Mouse (Mus musculus): ENCODE data around the gene Tlnrd1. TPM values are rescaled to one million over a fixed set of nuclear protein-coding genes. Genes with fewer than 3 reads are reported as not detected.

The Tlnrd1 gene
- polyA plus RNA-seq, 1 experiment from 2014 or later = 6.8 TPM

- Histone ChIP-seq H3K4me2 (replicated peaks) (peak overlapping the region; percentile 76), H3K4me3 (peak overlapping the region; percentile 66), H3K27me3 (no peaks in the 10 kb centered on the region), H3K27ac (replicated peaks) (no peak overlapping the region), H3K9ac (replicated peaks) (no peak overlapping the region), H3K36me3 (no peaks in the 10 kb centered on the region), H3K9me3 (no peaks in the 10 kb centered on the region), H3K4me1 (peaks cover 60% of the 10 kb centered on the region)
- ATAC-seq (replicated peaks) = no peak
- 94% methylated on average over 35 of the region's 35 CpGs for WGBS
These were observed 1.9 kb downstream of the Tlnrd1 start for GRCm38 (mm10) chr7:83882150-83882632.

GRCm38 (mm10) chr7:83878676-83879448 lies 5.2 kb downstream of the Tlnrd1 start:
- H3K9me3 ChIP-seq = no peaks in the 10 kb centered on the region
- no peaks in the 10 kb centered on the region for H3K27me3 ChIP-seq
- H3K36me3 ChIP-seq = 0 out of 2 replicates have a peak, but pooled peaks cover 8% of the 10 kb centered on the region
- ATAC-seq (replicated peaks) = no peak
- 0 out of 2 replicates have a peak overlapping the region, but pooled peaks have one; percentile 5 for H3K4me2 ChIP-seq (replicated peaks)
- no peak overlapping the region for H3K27ac ChIP-seq (replicated peaks)
- H3K4me1 ChIP-seq = peaks cover 53% of the 10 kb centered on the region
- H3K9ac ChIP-seq (replicated peaks) = no peak overlapping the region
- WGBS = under 1% methylated on average over 5 of the region's 5 CpGs
- H3K4me3 ChIP-seq = no peak overlapping the region

- Histone ChIP-seq H3K4me1 (peaks cover 43% of the 10 kb centered on the region), H3K9ac (replicated peaks) (no peak overlapping the region), H3K9me3 (no peaks in the 10 kb centered on the region), H3K36me3 (0 out of 2 replicates have a peak, but pooled peaks cover 8% of the 10 kb centered on the region), H3K27me3 (no peaks in the 10 kb centered on the region), H3K4me2 (replicated peaks) (no peak overlapping the region), H3K4me3 (no peak overlapping the region), H3K27ac (replicated peaks) (no peak overlapping the region)
- 83% methylated on average over 3 of the region's 3 CpGs for WGBS
- no peak for ATAC-seq (replicated peaks)
These were observed 7.0 kb downstream of the Tlnrd1 start for GRCm38 (mm10) chr7:83877088-83877487.

- H3K9me3 ChIP-seq = no peaks in the 10 kb centered on the region
- no peak overlapping the region for H3K4me3 ChIP-seq
- no peaks in the 10 kb centered on the region for H3K27me3 ChIP-seq
- no peak overlapping the region for H3K27ac ChIP-seq (replicated peaks)
- no peaks in the 10 kb centered on the region for H3K36me3 ChIP-seq
- WGBS = 33% methylated on average over 5 of the region's 5 CpGs
- no peak overlapping the region for H3K9ac ChIP-seq (replicated peaks)
- ATAC-seq (replicated peaks) = no peak
- H3K4me1 ChIP-seq = no peaks in the 10 kb centered on the region
- no peak overlapping the region for H3K4me2 ChIP-seq (replicated peaks)
These were observed 14.1 kb downstream of the Tlnrd1 start for GRCm38 (mm10) chr7:83869839-83870543.

- Histone ChIP-seq H3K4me3 (no peak overlapping the region), H3K4me1 (no peaks in the 10 kb centered on the region), H3K9me3 (no peaks in the 10 kb centered on the region), H3K27ac (replicated peaks) (no peak overlapping the region), H3K27me3 (no peaks in the 10 kb centered on the region), H3K36me3 (no peaks in the 10 kb centered on the region), H3K9ac (replicated peaks) (no peak overlapping the region), H3K4me2 (replicated peaks) (no peak overlapping the region)
- 65% methylated on average over 3 of the region's 3 CpGs for WGBS
- ATAC-seq (replicated peaks) = no peak
These were observed 15.9 kb downstream of the Tlnrd1 start for GRCm38 (mm10) chr7:83868200-83868599.

GRCm38 (mm10) chr7:83863554-83863953 lies 20.6 kb downstream of the Tlnrd1 start:
- Histone ChIP-seq H3K27ac (replicated peaks) (no peak overlapping the region), H3K9ac (replicated peaks) (no peak overlapping the region), H3K4me3 (no peak overlapping the region), H3K4me2 (replicated peaks) (no peak overlapping the region), H3K4me1 (no peaks in the 10 kb centered on the region), H3K9me3 (no peaks in the 10 kb centered on the region), H3K36me3 (no peaks in the 10 kb centered on the region), H3K27me3 (no peaks in the 10 kb centered on the region)
- no peak for ATAC-seq (replicated peaks)
- WGBS = 67% methylated on average over 2 of the region's 2 CpGs

GRCm38 (mm10) chr7:83859378-83860083 lies 24.6 kb downstream of the Tlnrd1 start:
- H3K9ac ChIP-seq (replicated peaks) = no peak overlapping the region
- no peaks in the 10 kb centered on the region for H3K4me1 ChIP-seq
- H3K36me3 ChIP-seq = no peaks in the 10 kb centered on the region
- no peak overlapping the region for H3K4me2 ChIP-seq (replicated peaks)
- H3K27ac ChIP-seq (replicated peaks) = no peak overlapping the region
- no peaks in the 10 kb centered on the region for H3K9me3 ChIP-seq
- no peak overlapping the region for H3K4me3 ChIP-seq
- WGBS = 59% methylated on average over 4 of the region's 4 CpGs
- H3K27me3 ChIP-seq = no peaks in the 10 kb centered on the region
- ATAC-seq (replicated peaks) = no peak

GRCm38 (mm10) chr7:83857921-83858320 lies 26.2 kb downstream of the Tlnrd1 start:
- ATAC-seq (replicated peaks) = no peak
- Histone ChIP-seq H3K9me3 (no peaks in the 10 kb centered on the region), H3K4me2 (replicated peaks) (no peak overlapping the region), H3K4me1 (no peaks in the 10 kb centered on the region), H3K4me3 (no peak overlapping the region), H3K36me3 (no peaks in the 10 kb centered on the region), H3K27me3 (no peaks in the 10 kb centered on the region), H3K27ac (replicated peaks) (no peak overlapping the region), H3K9ac (replicated peaks) (no peak overlapping the region)
- WGBS = 89% methylated on average over 3 of the region's 3 CpGs

- Histone ChIP-seq H3K36me3 (no peaks in the 10 kb centered on the region), H3K4me1 (no peaks in the 10 kb centered on the region), H3K27me3 (no peaks in the 10 kb centered on the region), H3K4me2 (replicated peaks) (no peak overlapping the region), H3K9ac (replicated peaks) (no peak overlapping the region), H3K27ac (replicated peaks) (no peak overlapping the region), H3K4me3 (no peak overlapping the region), H3K9me3 (no peaks in the 10 kb centered on the region)
- ATAC-seq (replicated peaks) = no peak
- WGBS = 95% methylated on average over 2 of the region's 2 CpGs
These were observed 27.0 kb downstream of the Tlnrd1 start for GRCm38 (mm10) chr7:83857208-83857488.

- Histone ChIP-seq H3K9ac (replicated peaks) (no peak overlapping the region), H3K27ac (replicated peaks) (no peak overlapping the region), H3K9me3 (no peaks in the 10 kb centered on the region), H3K4me3 (no peak overlapping the region), H3K4me2 (replicated peaks) (no peak overlapping the region), H3K36me3 (no peaks in the 10 kb centered on the region), H3K27me3 (no peaks in the 10 kb centered on the region), H3K4me1 (no peaks in the 10 kb centered on the region)
- ATAC-seq (replicated peaks) = no peak
- 86% methylated on average over 9 of the region's 9 CpGs for WGBS
These were observed 27.5 kb downstream of the Tlnrd1 start for GRCm38 (mm10) chr7:83856353-83857207.

- Histone ChIP-seq H3K4me2 (replicated peaks) (no peak overlapping the region), H3K9ac (replicated peaks) (no peak overlapping the region), H3K4me1 (no peaks in the 10 kb centered on the region), H3K27me3 (no peaks in the 10 kb centered on the region), H3K27ac (replicated peaks) (no peak overlapping the region), H3K4me3 (no peak overlapping the region), H3K36me3 (no peaks in the 10 kb centered on the region), H3K9me3 (no peaks in the 10 kb centered on the region)
- WGBS = 90% methylated on average over 1 of the region's 1 CpGs
- no peak for ATAC-seq (replicated peaks)
These were observed 28.9 kb downstream of the Tlnrd1 start for GRCm38 (mm10) chr7:83855203-83855602.

Measured in forebrain, embryonic 15.5 days (tissue).